Mouse (Mus musculus): Measurements from ENCODE around the gene Cherp. TPM values are rescaled to one million over a fixed set of nuclear protein-coding genes. Genes with fewer than 3 reads are reported as not detected.

Gene Cherp
- polyA plus RNA-seq (2016; fragmentation: Nextera tagmentation; extraction: Ambion mirVana), result 99.1 and 105 TPM in 2 replicates

GRCm38 (mm10) chr8:72474826-72475546, at the start of gene Cherp:
TSS of gene Cherp (minus strand) at chr8:72475226.
- Histone ChIP-seq H3K4me3 (peak within 1 kb of the TSS; percentile 93), H3K9me3 (no peaks in the 10 kb centered on the region), H3K27ac (peak within 1 kb of the TSS; percentile 94), H3K4me1 (replicated peaks) (peaks cover 23% of the 10 kb centered on the region), H3K36me3 (peaks cover 48% of the 10 kb centered on the region), H3K27me3 (ENCODE audit: insufficient read depth, poor library complexity, severe bottlenecking) (no peaks in the 10 kb centered on the region)
- WGBS, result under 1% methylated on average over 80 of the region's 80 CpGs
- peak; percentile 98 for DNase-seq (ENCODE audit: low spot score)

DNA sequence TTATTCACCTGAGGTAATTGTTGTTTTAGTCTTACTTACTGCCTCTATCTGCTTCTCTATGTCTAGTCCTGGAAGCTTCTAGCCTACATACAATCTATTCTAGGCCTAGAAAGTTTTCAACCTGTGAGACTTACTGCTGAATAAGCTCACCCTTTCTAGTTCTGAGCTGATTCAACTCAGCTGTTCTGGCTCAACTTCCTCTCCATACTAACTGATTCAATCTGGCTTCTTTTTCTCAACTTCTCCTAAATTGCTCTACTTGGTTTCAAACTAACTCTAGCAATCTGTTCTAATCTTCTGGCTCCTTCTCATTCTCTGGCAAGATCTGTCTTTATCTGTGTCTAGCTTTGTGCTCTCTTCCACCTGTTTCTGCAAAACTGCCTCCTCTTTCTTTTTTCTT, 46.9 kb upstream of the Cherp start:
- Histone ChIP-seq H3K4me1 (replicated peaks) (peaks cover 10% of the 10 kb centered on the region), H3K9me3 (peaks cover 9% of the 10 kb centered on the region; the same call in 1 of the 2 replicates), H3K36me3 (peaks cover 26% of the 10 kb centered on the region), H3K27me3 (ENCODE audit: insufficient read depth, poor library complexity, severe bottlenecking) (no peaks in the 10 kb centered on the region), H3K27ac (no peak overlapping the region), H3K4me3 (no peak overlapping the region)
- DNase-seq (ENCODE audit: low spot score), result no peak

DNA sequence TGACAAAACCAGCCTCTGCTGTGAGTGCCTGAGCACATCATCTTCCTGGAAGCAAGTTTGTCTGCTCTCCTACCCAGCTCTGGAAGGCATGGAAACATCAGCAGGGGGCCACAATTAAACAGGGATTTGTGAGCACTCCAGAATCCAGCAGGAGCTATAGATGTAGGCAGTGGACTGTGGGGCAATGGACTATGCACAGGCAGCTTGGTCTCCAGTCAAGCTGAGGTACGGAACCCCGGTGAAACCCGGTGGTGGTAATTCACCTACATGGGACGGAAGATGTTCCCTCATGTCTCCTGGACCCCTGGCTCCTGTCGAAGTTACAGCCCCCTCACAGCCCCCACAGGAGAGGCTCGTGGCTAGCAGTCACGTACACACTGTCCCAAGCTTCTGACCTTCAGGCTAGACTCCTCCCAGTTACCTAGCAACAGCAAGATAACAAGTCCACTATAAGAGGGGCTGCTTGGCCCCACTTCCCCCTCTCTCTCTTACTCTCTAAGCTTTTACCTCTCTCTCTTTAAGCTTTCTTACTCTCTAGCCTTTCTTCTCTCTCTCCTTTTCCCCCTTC, 42.5 kb upstream of the Cherp start:
- H3K27ac ChIP-seq, result 0 out of 2 replicates have a peak overlapping the region, but pooled peaks have one; percentile 16

DNA sequence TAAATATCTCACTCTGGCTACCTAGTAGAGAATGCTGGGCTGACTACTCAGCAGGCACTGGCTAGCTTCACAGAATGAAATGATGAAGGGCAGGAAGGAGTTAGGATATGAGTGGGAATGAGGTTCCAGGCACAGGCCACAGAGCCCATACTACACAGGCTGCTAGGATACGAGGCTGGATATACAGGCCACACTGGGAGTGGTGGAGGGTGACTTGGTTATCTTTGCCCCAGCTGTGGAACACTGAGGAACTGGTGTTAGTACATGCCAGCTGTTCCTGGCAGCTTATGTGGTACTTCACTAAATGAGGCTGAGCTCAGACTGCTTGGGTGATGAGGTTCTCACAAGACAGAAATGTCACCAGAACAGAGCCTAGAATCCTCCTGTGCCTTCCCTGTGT, 38.1 kb upstream of the Cherp start:
- Histone ChIP-seq H3K36me3 (peaks cover 16% of the 10 kb centered on the region; the same call in 1 of the 2 replicates), H3K4me3 (no peak overlapping the region), H3K9me3 (no peaks in the 10 kb centered on the region), H3K27me3 (ENCODE audit: insufficient read depth, poor library complexity, severe bottlenecking) (no peaks in the 10 kb centered on the region), H3K27ac (no peak overlapping the region), H3K4me1 (replicated peaks) (peaks cover 6% of the 10 kb centered on the region)
- WGBS, result 88% methylated on average over 1 of the region's 1 CpGs
- no peak for DNase-seq (ENCODE audit: low spot score)

More for the DNA sequence above, 42.5 kb upstream of the Cherp start:
- Histone ChIP-seq H3K4me3 (no peak overlapping the region), H3K4me1 (replicated peaks) (peaks cover 10% of the 10 kb centered on the region), H3K27me3 (ENCODE audit: insufficient read depth, poor library complexity, severe bottlenecking) (no peaks in the 10 kb centered on the region), H3K36me3 (peaks cover 22% of the 10 kb centered on the region; the same call in 1 of the 2 replicates), H3K9me3 (no peaks in the 10 kb centered on the region)
- DNase-seq (ENCODE audit: low spot score), result no peak
- WGBS, result 79% methylated on average over 7 of the region's 7 CpGs

DNA sequence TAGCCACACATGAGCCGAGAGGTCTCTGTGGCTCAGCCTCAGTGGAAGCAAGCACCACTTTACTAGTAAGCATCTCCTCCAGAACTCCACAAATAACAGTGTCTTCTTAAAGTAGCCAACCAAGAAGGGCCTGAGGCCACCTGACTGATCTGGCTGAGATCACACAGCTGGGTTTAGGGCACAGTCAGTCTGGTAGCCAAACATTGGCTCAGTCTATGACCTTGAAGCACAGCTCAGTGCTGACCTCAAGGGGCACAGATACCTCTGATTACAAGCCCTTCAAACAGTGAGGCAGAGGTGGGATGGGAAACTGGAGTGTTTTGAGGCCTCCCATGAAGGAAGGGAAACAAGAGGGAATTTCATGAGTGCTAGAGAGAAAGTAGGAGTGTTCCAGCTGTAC, 37.6 kb upstream of the Cherp start:
- Histone ChIP-seq H3K27me3 (ENCODE audit: insufficient read depth, poor library complexity, severe bottlenecking) (no peaks in the 10 kb centered on the region), H3K4me3 (no peak overlapping the region), H3K27ac (no peak overlapping the region), H3K9me3 (no peaks in the 10 kb centered on the region), H3K4me1 (replicated peaks) (0 out of 2 replicates have a peak, but pooled peaks cover under 1% of the 10 kb centered on the region), H3K36me3 (peaks cover 16% of the 10 kb centered on the region; the same call in 1 of the 2 replicates)
- no peak for DNase-seq (ENCODE audit: low spot score)
- 95% methylated on average over 1 of the region's 1 CpGs for WGBS

- H3K27ac ChIP-seq, result no peak overlapping the region
- 91% methylated on average over 1 of the region's 1 CpGs for WGBS
- DNase-seq (ENCODE audit: low spot score), result no peak
- H3K4me3 ChIP-seq, result no peak overlapping the region
- H3K27me3 ChIP-seq (ENCODE audit: insufficient read depth, poor library complexity, severe bottlenecking), result no peaks in the 10 kb centered on the region
- H3K4me1 ChIP-seq (replicated peaks), result no peaks in the 10 kb centered on the region
- H3K36me3 ChIP-seq, result peaks cover 17% of the 10 kb centered on the region
- no peaks in the 10 kb centered on the region for H3K9me3 ChIP-seq
Measured at GRCm38 (mm10) chr8:72507505-72507904, 32.5 kb upstream of the Cherp start.

DNA sequence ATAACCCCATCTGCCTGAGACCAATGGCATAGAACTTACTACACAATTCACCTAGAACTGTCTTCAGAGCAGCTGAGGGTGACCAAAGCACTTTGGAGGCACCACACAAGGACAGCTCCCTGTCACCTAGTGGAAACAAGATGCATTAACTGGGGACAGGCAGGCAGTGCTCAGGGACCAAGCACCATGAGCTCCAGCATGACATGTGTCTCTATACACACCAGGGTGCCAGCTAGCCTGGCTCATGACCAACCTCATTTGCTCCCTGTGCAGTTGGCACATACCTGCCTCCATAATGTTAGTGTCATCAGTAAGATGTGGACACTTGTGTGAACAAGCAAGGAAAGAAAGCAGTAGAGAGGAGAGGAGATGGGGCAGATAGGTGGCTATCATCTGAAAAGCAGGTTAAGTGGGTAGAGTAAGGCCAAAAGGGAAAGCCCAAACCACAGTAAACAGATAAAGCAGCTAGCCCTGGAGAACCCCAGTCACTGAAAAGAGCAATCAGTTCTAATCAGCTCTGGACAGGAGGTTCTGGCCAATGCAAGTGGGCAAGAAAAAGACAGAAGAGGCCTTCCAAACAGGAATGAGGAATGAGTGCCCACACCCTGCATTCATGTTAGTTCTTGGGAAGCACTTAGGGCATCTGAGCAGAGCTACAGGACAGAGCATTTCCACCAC, 29.8 kb upstream of the Cherp start:
- H3K27ac ChIP-seq, result no peak overlapping the region
- H3K27me3 ChIP-seq (ENCODE audit: insufficient read depth, poor library complexity, severe bottlenecking), result no peaks in the 10 kb centered on the region
- DNase-seq (ENCODE audit: low spot score), result no peak
- no peaks in the 10 kb centered on the region for H3K4me1 ChIP-seq (replicated peaks)
- no peak overlapping the region for H3K4me3 ChIP-seq
- peaks cover 26% of the 10 kb centered on the region for H3K36me3 ChIP-seq
- H3K9me3 ChIP-seq, result no peaks in the 10 kb centered on the region

- Histone ChIP-seq H3K9me3 (no peaks in the 10 kb centered on the region), H3K4me3 (no peak overlapping the region), H3K36me3 (peaks cover 33% of the 10 kb centered on the region), H3K27ac (no peak overlapping the region), H3K4me1 (replicated peaks) (no peaks in the 10 kb centered on the region), H3K27me3 (ENCODE audit: insufficient read depth, poor library complexity, severe bottlenecking) (no peaks in the 10 kb centered on the region)
- DNase-seq (ENCODE audit: low spot score), result no peak
Measured at GRCm38 (mm10) chr8:72504137-72504536, 29.1 kb upstream of the Cherp start.

GRCm38 (mm10) chr8:72500521-72500931, 25.5 kb upstream of the Cherp start:
- Histone ChIP-seq H3K4me1 (replicated peaks) (no peaks in the 10 kb centered on the region), H3K4me3 (no peak overlapping the region), H3K9me3 (no peaks in the 10 kb centered on the region), H3K36me3 (peaks cover 65% of the 10 kb centered on the region), H3K27me3 (ENCODE audit: insufficient read depth, poor library complexity, severe bottlenecking) (no peaks in the 10 kb centered on the region), H3K27ac (no peak overlapping the region)
- WGBS, result 95% methylated on average over 1 of the region's 1 CpGs
- no peak for DNase-seq (ENCODE audit: low spot score)

GRCm38 (mm10) chr8:72499521-72500284, 24.7 kb upstream of the Cherp start:
- 0 out of 2 replicates have a peak, but pooled peaks cover 3% of the 10 kb centered on the region for H3K4me1 ChIP-seq (replicated peaks)
- DNase-seq (ENCODE audit: low spot score), result no peak
- no peaks in the 10 kb centered on the region for H3K27me3 ChIP-seq (ENCODE audit: insufficient read depth, poor library complexity, severe bottlenecking)
- no peaks in the 10 kb centered on the region for H3K9me3 ChIP-seq
- H3K4me3 ChIP-seq, result no peak overlapping the region
- 88% methylated on average over 2 of the region's 2 CpGs for WGBS
- H3K36me3 ChIP-seq, result peaks cover 73% of the 10 kb centered on the region
- H3K27ac ChIP-seq, result no peak overlapping the region

GRCm38 (mm10) chr8:72498527-72498926, 23.5 kb upstream of the Cherp start:
- H3K36me3 ChIP-seq, result peaks cover 66% of the 10 kb centered on the region
- no peaks in the 10 kb centered on the region for H3K27me3 ChIP-seq (ENCODE audit: insufficient read depth, poor library complexity, severe bottlenecking)
- H3K27ac ChIP-seq, result no peak overlapping the region
- DNase-seq (ENCODE audit: low spot score), result no peak
- no peaks in the 10 kb centered on the region for H3K9me3 ChIP-seq
- no peak overlapping the region for H3K4me3 ChIP-seq
- 84% methylated on average over 4 of the region's 4 CpGs for WGBS
- peaks cover 11% of the 10 kb centered on the region for H3K4me1 ChIP-seq (replicated peaks)

- Histone ChIP-seq H3K27me3 (ENCODE audit: insufficient read depth, poor library complexity, severe bottlenecking) (no peaks in the 10 kb centered on the region), H3K4me1 (replicated peaks) (peaks cover 15% of the 10 kb centered on the region)
Measured at GRCm38 (mm10) chr8:72497911-72498310, 22.9 kb upstream of the Cherp start.

More at GRCm38 (mm10) chr8:72497911-72498310, 22.9 kb upstream of the Cherp start:
- Histone ChIP-seq H3K4me3 (no peak overlapping the region), H3K9me3 (no peaks in the 10 kb centered on the region), H3K27ac (no peak overlapping the region), H3K36me3 (peaks cover 64% of the 10 kb centered on the region)
- DNase-seq (ENCODE audit: low spot score), result no peak
- 89% methylated on average over 1 of the region's 1 CpGs for WGBS

Data from hindbrain, embryonic 10.5 days (tissue).